ENCODE assay signal across 9 mouse cellular contexts in genomic region chr1:133797327-133797978, GRCm38 (mm10). TPM values are rescaled to one million over a fixed set of nuclear protein-coding genes. Genes with fewer than 3 reads are reported as not detected.
DNase-seq lines count a peak whose midpoint lies in the region; ATAC-seq and TF ChIP-seq lines count a peak whose summit lies in the region.
"Had no signal": no experiment of that assay in that cellular context is flagged by ENCODE, and none has a peak within 500 bp of the region (broad histone marks: within the 10 kb centered on the region; RNA-seq: fewer than 3 reads in every experiment).

No protein-coding gene starts in this region.

- H3K9ac ChIP-seq in hindbrain, embryonic 11.5 days (ENCODE audit: low read depth, low read length), result no peak overlapping the region
- H3K9ac ChIP-seq in liver, embryonic 14.5 days (replicated peaks), result peak overlapping the region; percentile 99

- peak overlapping the region; percentile 56; the same call in 1 of the 2 replicates for H3K27ac ChIP-seq in hindbrain, embryonic 10.5 days
- H3K27ac ChIP-seq in hindbrain, embryonic 11.5 days (ENCODE audit: low read depth, low read length), result no peak overlapping the region
- no peak overlapping the region for H3K27ac ChIP-seq in brown adipose tissue, adult 24 weeks (replicated peaks; ENCODE audit: low read depth, low read length)
- H3K27ac ChIP-seq in liver, embryonic 14.5 days, result peak overlapping the region; percentile 97

- H3K4me2 ChIP-seq in hindbrain, embryonic 11.5 days (replicated peaks; ENCODE audit: low read depth, low read length), result no peak overlapping the region; the same call in 1 of the 2 replicates
- H3K4me2 ChIP-seq in liver, embryonic 14.5 days (ENCODE audit: low read depth), result peak overlapping the region; percentile 99

- TF ChIP-seq CTCF in liver, embryonic 14.5 days (IDR thresholded peaks at IDR 0.05; ENCODE audit: low read depth), result no peak

- H3K9me3 ChIP-seq in hindbrain, embryonic 10.5 days, result no peaks in the 10 kb centered on the region
- no peaks in the 10 kb centered on the region for H3K9me3 ChIP-seq in hindbrain, embryonic 11.5 days (ENCODE audit: control insufficient read depth, low read length)
- no peaks in the 10 kb centered on the region for H3K9me3 ChIP-seq in erythroblast, embryonic 14.5 days (ENCODE audit: control insufficient read depth, low read length)
- no peaks in the 10 kb centered on the region for H3K9me3 ChIP-seq in liver, embryonic 14.5 days (ENCODE audit: control insufficient read depth, low read length)

- H3K4me1 ChIP-seq in hindbrain, embryonic 10.5 days (replicated peaks), result peaks cover 56% of the 10 kb centered on the region
- peaks cover 22% of the 10 kb centered on the region; the same call in 1 of the 2 replicates for H3K4me1 ChIP-seq in hindbrain, embryonic 11.5 days (replicated peaks; ENCODE audit: control insufficient read depth, insufficient read depth, low read length)
- peaks cover 8% of the 10 kb centered on the region for H3K4me1 ChIP-seq in brown adipose tissue, adult 24 weeks (ENCODE audit: control insufficient read depth, insufficient read depth, insufficient read length, low read length)
- H3K4me1 ChIP-seq in erythroblast, embryonic 14.5 days (ENCODE audit: control insufficient read depth), result peaks cover 81% of the 10 kb centered on the region
- peaks cover 56 to 61% of the 10 kb centered on the region in 2 experiments for H3K4me1 ChIP-seq in liver, embryonic 14.5 days (replicated peaks; ENCODE audit: control insufficient read depth in 2 of 2, insufficient read depth in 2 of 2, low read length in 1 of 2)

- H3K4me3 ChIP-seq in hindbrain, embryonic 10.5 days, result no peak overlapping the region
- H3K4me3 ChIP-seq in hindbrain, embryonic 11.5 days (ENCODE audit: low read depth, low read length), result no peak overlapping the region
- peak overlapping the region; percentile 27; the same call in 1 of the 2 replicates for H3K4me3 ChIP-seq in brown adipose tissue, adult 24 weeks (ENCODE audit: insufficient read depth, low read depth, low read length)
- H3K4me3 ChIP-seq in erythroblast, embryonic 14.5 days (replicated peaks), result peak overlapping the region; percentile 85
- H3K4me3 ChIP-seq in liver, embryonic 14.5 days (ENCODE audit: insufficient read depth in 1 of 2, low read depth in 2 of 2, low read length in 2 of 2), result peak overlapping the region; percentile 86 to 93

- TF ChIP-seq EP300 in liver, embryonic 14.5 days (IDR thresholded peaks at IDR 0.05; ENCODE audit: low read depth), result peak; percentile 84

- WGBS in hindbrain, embryonic 10.5 days, result 47% methylated on average over 1 of the region's 1 CpGs
- WGBS in hindbrain, embryonic 11.5 days, result 55% methylated on average over 1 of the region's 1 CpGs
- 31% methylated on average over 1 of the region's 1 CpGs for WGBS in liver, embryonic 14.5 days (ENCODE audit: insufficient replicate concordance)

- H3K36me3 ChIP-seq in hindbrain, embryonic 10.5 days, result no peaks in the 10 kb centered on the region
- H3K36me3 ChIP-seq in hindbrain, embryonic 11.5 days (ENCODE audit: control insufficient read depth, insufficient read depth, low read length), result no peaks in the 10 kb centered on the region
- H3K36me3 ChIP-seq in erythroblast, embryonic 14.5 days (ENCODE audit: control insufficient read depth), result peaks cover 72% of the 10 kb centered on the region
- H3K36me3 ChIP-seq in liver, embryonic 14.5 days (replicated peaks; ENCODE audit: control insufficient read depth, insufficient read depth, low read depth), result peaks cover 47% of the 10 kb centered on the region

- peaks cover 36% of the 10 kb centered on the region for H3K27me3 ChIP-seq in hindbrain, embryonic 10.5 days (ENCODE audit: insufficient read depth, poor library complexity, severe bottlenecking)
- H3K27me3 ChIP-seq in hindbrain, embryonic 11.5 days (ENCODE audit: control insufficient read depth, insufficient read depth, low read length), result peaks cover 8% of the 10 kb centered on the region
- no peaks in the 10 kb centered on the region; the same call in 1 of the 2 replicates for H3K27me3 ChIP-seq in erythroblast, embryonic 14.5 days (ENCODE audit: control insufficient read depth)
- no peaks in the 10 kb centered on the region for H3K27me3 ChIP-seq in liver, embryonic 14.5 days (ENCODE audit: control insufficient read depth, insufficient read depth, low read length)

- no peak for ATAC-seq in hindbrain, embryonic 11.5 days (ENCODE audit: low FRiP score)
- peak; percentile 63 for ATAC-seq in liver, embryonic 14.5 days (ENCODE audit: insufficient read depth)

- DNase-seq in hindbrain, embryonic 10.5 days (ENCODE audit: low spot score), result no peak
- DNase-seq in hindbrain, embryonic 11.5 days (ENCODE audit: low spot score), result no peak
- peak; percentile 70 to 86 (median 72) for DNase-seq in liver, embryonic 14.5 days (ENCODE audit: low read depth in 3 of 3, low spot score in 3 of 3)
- DNase-seq in natural killer cell, adult 2 months (ENCODE audit: low spot score in 2 of 2), result no peak
- DNase-seq in adrenal gland, postnatal 25 days, result no peak
- DNase-seq in thymus, postnatal 4 days, result no peak
- DNase-seq: adrenal gland, adult 8-10 months had no signal

RNA-seq across cellular contexts. Expression of gene Atp2b4, which starts 3.4 kb away (rescaled TPM):
- polyA plus RNA-seq in hindbrain, embryonic 10.5 days (2016; fragmentation: Nextera tagmentation; extraction: Ambion mirVana), result 4.2 and 4.6 TPM in 2 replicates
- polyA plus RNA-seq in hindbrain, embryonic 11.5 days (2014; fragmentation: Nextera tagmentation; extraction: Ambion mirVana), result 8.7 and 15.3 TPM in 2 replicates
- 7.3 and 9.6 TPM in 2 replicates for polyA plus RNA-seq in brown adipose tissue, adult 24 weeks (2012; ENCODE audit: insufficient read depth, insufficient read length, missing spikeins)
- polyA plus RNA-seq in erythroblast, embryonic 14.5 days (2012), result 6.4 and 7.7 TPM in 2 replicates
- polyA plus RNA-seq in liver, embryonic 14.5 days (2012; rRNA removed), result 13.3 and 16.5 TPM in 2 replicates
- 33.1 and 37.7 TPM in 2 replicates for polyA plus RNA-seq in liver, embryonic 14.5 days (2014; fragmentation: Nextera tagmentation; extraction: Ambion mirVana)
- total RNA-seq in adrenal gland, postnatal 25 days (2021), result 20.7 and 25.7 TPM in 2 replicates

Comparison
In these comparisons a context has a peak if more than half of its experiments do, and no peak if none do; other contexts are left out.
1. H3K27ac ChIP-seq: peak in hindbrain, embryonic 10.5 days (single experiment) and liver, embryonic 14.5 days (single experiment); none in hindbrain, embryonic 11.5 days (single experiment) and brown adipose tissue, adult 24 weeks (single experiment).
2. DNase-seq: peak in liver, embryonic 14.5 days (3 of 3); none in hindbrain, embryonic 10.5 days (single experiment), hindbrain, embryonic 11.5 days (single experiment), natural killer cell, adult 2 months (0 of 2), adrenal gland, postnatal 25 days (single experiment) and thymus, postnatal 4 days (single experiment).
3. H3K4me3 ChIP-seq: peak in brown adipose tissue, adult 24 weeks (single experiment), erythroblast, embryonic 14.5 days (single experiment) and liver, embryonic 14.5 days (2 of 2); none in hindbrain, embryonic 10.5 days (single experiment) and hindbrain, embryonic 11.5 days (single experiment).